Mouse (Mus musculus): ENCODE data around the gene Golga2. TPM values are rescaled to one million over a fixed set of nuclear protein-coding genes. Genes with fewer than 3 reads are reported as not detected.

Gene Golga2
- polyA plus RNA-seq, 1 experiment from 2014 or later = 36.5 TPM

GRCm38 (mm10) chr2:32351471-32351961 lies 64.3 kb downstream of the Golga2 start:
- H3K9me3 ChIP-seq = no peaks in the 10 kb centered on the region
- H3K36me3 ChIP-seq = peaks cover 19% of the 10 kb centered on the region
- H3K4me3 ChIP-seq = peak overlapping the region; percentile 82
- H3K27me3 ChIP-seq = no peaks in the 10 kb centered on the region
- 38% methylated on average over 9 of the region's 9 CpGs for WGBS
- peak overlapping the region; percentile 95; the same call in 1 of the 2 replicates for H3K27ac ChIP-seq
- peak overlapping the region; percentile 81 for H3K4me2 ChIP-seq
- ATAC-seq (ENCODE audit: insufficient number of reproducible peaks, low FRiP score, low TSS enrichment, low read depth) = no peak
- H3K9ac ChIP-seq = peak overlapping the region; percentile 84; the same call in 1 of the 2 replicates
- H3K4me1 ChIP-seq = peaks cover 42% of the 10 kb centered on the region

GRCm38 (mm10) chr2:32352151-32353006 lies 65.2 kb downstream of the Golga2 start, which contains the start of gene Ciz1:
Ciz1 (plus strand) TSS chr2:32352327.
- Histone ChIP-seq H3K36me3 (peaks cover 13% of the 10 kb centered on the region), H3K9ac (peak within 1 kb of the TSS; percentile 84), H3K4me3 (peak within 1 kb of the TSS; percentile 82), H3K27me3 (no peaks in the 10 kb centered on the region), H3K4me1 (peaks cover 42% of the 10 kb centered on the region), H3K4me2 (peak within 1 kb of the TSS; percentile 81), H3K27ac (peak within 1 kb of the TSS; percentile 95), H3K9me3 (no peaks in the 10 kb centered on the region)
- 1% methylated on average over 48 of the region's 52 CpGs for WGBS
- no peak; the same call in 1 of the 2 replicates for ATAC-seq (ENCODE audit: insufficient number of reproducible peaks, low FRiP score, low TSS enrichment, low read depth)

DNA sequence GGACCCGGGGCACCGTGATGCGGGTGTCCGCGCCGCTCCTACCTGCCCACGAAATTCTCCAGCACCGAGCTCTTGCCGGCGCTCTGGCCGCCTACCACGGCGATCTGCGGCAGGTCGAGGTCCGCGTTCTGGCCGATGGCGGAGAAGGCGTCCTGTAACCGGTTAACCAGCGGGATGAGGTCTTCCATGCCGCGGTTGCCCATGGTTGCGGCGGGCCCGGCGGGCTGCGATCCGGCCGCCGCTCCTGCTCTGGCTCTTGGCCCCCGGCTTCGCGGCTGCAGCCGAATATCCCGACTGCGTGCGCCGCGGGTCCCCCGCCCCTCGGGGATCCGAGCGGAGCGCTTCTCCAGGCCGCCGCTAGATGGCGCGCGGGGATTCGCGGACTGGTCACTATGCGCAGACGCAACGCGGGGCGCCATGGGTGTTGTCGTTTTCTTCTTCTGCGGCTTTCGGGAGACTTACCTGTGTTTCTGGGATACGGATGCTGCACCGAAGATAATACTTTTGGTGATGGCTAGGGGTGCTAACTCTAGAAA lies 65.9 kb downstream of the Golga2 start, which contains the start of gene Dnm1:
Dnm1 (minus strand) TSS at position 332 of the 536 bp plus-strand sequence.
- peaks cover 42% of the 10 kb centered on the region for H3K4me1 ChIP-seq
- peak within 1 kb of the TSS; percentile 84 for H3K9ac ChIP-seq
- peak within 1 kb of the TSS; percentile 82 for H3K4me3 ChIP-seq
- H3K27me3 ChIP-seq = no peaks in the 10 kb centered on the region
- WGBS = under 1% methylated on average over 63 of the region's 63 CpGs
- peaks cover 9% of the 10 kb centered on the region for H3K36me3 ChIP-seq
- H3K9me3 ChIP-seq = no peaks in the 10 kb centered on the region
- H3K27ac ChIP-seq = peak within 1 kb of the TSS; percentile 95
- peak within 1 kb of the TSS; percentile 81 for H3K4me2 ChIP-seq
- no peak for ATAC-seq (ENCODE audit: insufficient number of reproducible peaks, low FRiP score, low TSS enrichment, low read depth)

DNA sequence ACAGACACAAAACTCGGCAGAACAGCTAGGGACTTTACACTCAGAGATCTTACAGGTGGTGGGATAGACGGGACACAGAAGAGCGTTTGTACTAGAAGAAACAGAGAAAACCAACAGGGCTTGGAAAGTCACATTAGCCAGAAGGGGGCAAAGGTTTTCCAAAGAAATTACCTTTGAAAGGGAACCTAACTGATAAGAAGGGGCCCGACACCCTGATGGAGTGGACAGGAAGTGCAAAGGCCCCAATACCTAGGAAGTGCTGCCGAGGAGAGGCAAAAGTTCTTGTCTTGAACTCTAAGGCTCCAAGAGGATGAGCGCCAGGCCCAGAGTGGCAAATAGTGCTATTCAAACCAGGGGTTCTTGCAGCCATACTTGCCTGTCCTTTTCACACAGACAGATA lies 66.7 kb downstream of the Golga2 start:
- no peak overlapping the region for H3K4me3 ChIP-seq
- ATAC-seq (ENCODE audit: insufficient number of reproducible peaks, low FRiP score, low TSS enrichment, low read depth) = no peak
- WGBS = 60% methylated on average over 6 of the region's 6 CpGs

DNA sequence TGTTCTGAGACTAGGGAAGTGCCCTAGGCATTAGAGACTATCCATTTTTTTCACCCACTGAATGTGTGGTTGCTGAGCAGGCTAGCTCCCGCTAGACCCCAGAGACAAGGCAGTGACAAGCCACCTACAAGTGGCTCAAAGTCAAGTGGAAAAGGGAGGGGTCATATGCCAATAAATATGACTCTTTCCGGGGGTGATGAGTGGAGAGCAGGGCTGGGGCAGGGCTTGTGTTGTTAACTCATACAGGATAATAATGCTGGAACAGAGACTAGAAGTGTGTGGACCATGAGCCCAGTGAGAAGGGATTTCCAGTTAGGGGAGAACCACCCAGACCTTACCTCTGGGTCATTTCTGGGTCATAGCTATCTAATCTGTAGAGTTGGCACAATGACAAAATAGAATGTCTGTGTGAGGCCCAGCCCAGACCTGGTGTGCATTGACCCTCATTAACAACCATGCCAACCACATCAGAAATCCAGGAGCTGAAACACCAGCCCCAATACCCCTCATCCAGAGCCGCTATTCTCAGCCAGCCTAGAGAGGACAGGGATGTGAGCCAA lies 67.2 kb downstream of the Golga2 start:
- Histone ChIP-seq H3K27ac (no peak overlapping the region), H3K36me3 (0 out of 2 replicates have a peak, but pooled peaks cover under 1% of the 10 kb centered on the region), H3K9me3 (no peaks in the 10 kb centered on the region), H3K4me3 (no peak overlapping the region), H3K4me2 (no peak overlapping the region), H3K27me3 (no peaks in the 10 kb centered on the region), H3K9ac (no peak overlapping the region), H3K4me1 (peaks cover 41% of the 10 kb centered on the region)
- ATAC-seq (ENCODE audit: insufficient number of reproducible peaks, low FRiP score, low TSS enrichment, low read depth) = no peak
- 86% methylated on average over 3 of the region's 3 CpGs for WGBS

More for the DNA sequence above, 66.7 kb downstream of the Golga2 start:
- no peaks in the 10 kb centered on the region for H3K27me3 ChIP-seq
- H3K36me3 ChIP-seq = 0 out of 2 replicates have a peak, but pooled peaks cover 4% of the 10 kb centered on the region
- no peaks in the 10 kb centered on the region for H3K9me3 ChIP-seq
- H3K4me2 ChIP-seq = no peak overlapping the region; the same call in 1 of the 2 replicates
- H3K4me1 ChIP-seq = peaks cover 42% of the 10 kb centered on the region
- H3K9ac ChIP-seq = no peak overlapping the region
- H3K27ac ChIP-seq = peak overlapping the region; percentile 38; the same call in 1 of the 2 replicates

DNA sequence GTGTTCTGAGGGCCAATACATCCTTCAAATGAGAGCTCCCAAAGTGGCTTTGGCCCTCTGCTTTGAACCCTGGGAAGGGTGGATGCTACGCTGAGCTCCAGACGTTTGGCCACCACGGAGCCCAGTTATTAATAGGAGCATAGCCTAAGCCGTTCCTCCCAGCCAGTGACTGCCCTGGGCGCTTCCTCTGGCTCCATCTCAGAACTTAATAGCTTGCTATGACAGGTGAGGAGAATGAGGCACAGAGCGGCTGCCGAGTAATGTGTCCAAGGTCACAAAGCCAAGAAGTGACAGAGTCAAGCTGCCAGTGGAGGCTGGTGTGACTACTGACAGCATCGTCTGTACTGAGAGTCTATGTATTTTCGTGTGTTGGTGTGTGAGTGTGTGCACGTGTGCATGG lies 69.0 kb downstream of the Golga2 start:
- Histone ChIP-seq H3K4me1 (peaks cover 28% of the 10 kb centered on the region), H3K27ac (no peak overlapping the region)

More for the DNA sequence above, 69.0 kb downstream of the Golga2 start:
- Histone ChIP-seq H3K9me3 (no peaks in the 10 kb centered on the region), H3K27me3 (0 out of 2 replicates have a peak, but pooled peaks cover under 1% of the 10 kb centered on the region), H3K4me3 (no peak overlapping the region), H3K36me3 (no peaks in the 10 kb centered on the region), H3K4me2 (no peak overlapping the region), H3K9ac (no peak overlapping the region)
- no peak for ATAC-seq (ENCODE audit: insufficient number of reproducible peaks, low FRiP score, low TSS enrichment, low read depth)
- 71% methylated on average over 10 of the region's 10 CpGs for WGBS

Small RNA genes within 50 kb of the gene (microRNA-seq; reads per million reads assigned to microRNA genes)
- not detected for gene Gm23363
- gene Mir199b = 1,542 reads per million, percentile 79 among the genes with 10 or more reads in this experiment

Other genes starting within 250 kb of the Golga2 start
- 4.1 and 5.3 TPM in 2 replicates for gene Fam78a, start 202.5 kb upstream of the Golga2 start, polyA plus RNA-seq (2015; fragmentation: Nextera tagmentation; extraction: Ambion mirVana)
- gene Plpp7, start 191.9 kb upstream of the Golga2 start, polyA plus RNA-seq (2015; fragmentation: Nextera tagmentation; extraction: Ambion mirVana) = 7.2 and 11.3 TPM in 2 replicates
- gene Prrc2b, start 136.3 kb upstream of the Golga2 start, polyA plus RNA-seq (2015; fragmentation: Nextera tagmentation; extraction: Ambion mirVana) = 40.8 and 44.8 TPM in 2 replicates
- gene Pomt1, start 50.8 kb upstream of the Golga2 start, polyA plus RNA-seq (2015; fragmentation: Nextera tagmentation; extraction: Ambion mirVana) = 23.2 and 23.9 TPM in 2 replicates
- 62.2 and 68.1 TPM in 2 replicates for gene Uck1, start 27.2 kb upstream of the Golga2 start, polyA plus RNA-seq (2015; fragmentation: Nextera tagmentation; extraction: Ambion mirVana)
- gene Swi5, start 691 bp downstream of the Golga2 start, polyA plus RNA-seq (2015; fragmentation: Nextera tagmentation; extraction: Ambion mirVana) = 370 and 413 TPM in 2 replicates
- 42.7 and 46.2 TPM in 2 replicates for gene Ciz1, start 64.9 kb downstream of the Golga2 start, polyA plus RNA-seq (2015; fragmentation: Nextera tagmentation; extraction: Ambion mirVana)
- 20.5 and 26.6 TPM in 2 replicates for gene Dnm1, start 66.0 kb downstream of the Golga2 start, polyA plus RNA-seq (2015; fragmentation: Nextera tagmentation; extraction: Ambion mirVana)
- 58.0 and 67.7 TPM in 2 replicates for gene 1110008P14Rik, start 94.6 kb downstream of the Golga2 start, polyA plus RNA-seq (2015; fragmentation: Nextera tagmentation; extraction: Ambion mirVana)
- gene Lcn2, start 100.9 kb downstream of the Golga2 start, polyA plus RNA-seq (2015; fragmentation: Nextera tagmentation; extraction: Ambion mirVana) = 3.2 and 3.9 TPM in 2 replicates
- gene Ptges2, start 108.5 kb downstream of the Golga2 start, polyA plus RNA-seq (2015; fragmentation: Nextera tagmentation; extraction: Ambion mirVana) = 24.9 and 26.0 TPM in 2 replicates
- gene Naif1, start 163.1 kb downstream of the Golga2 start, polyA plus RNA-seq (2015; fragmentation: Nextera tagmentation; extraction: Ambion mirVana) = 5.6 and 6.0 TPM in 2 replicates
- 17.1 and 17.5 TPM in 2 replicates for gene Slc25a25, start 164.1 kb downstream of the Golga2 start, polyA plus RNA-seq (2015; fragmentation: Nextera tagmentation; extraction: Ambion mirVana)
- gene Fam102a, start 247.9 kb downstream of the Golga2 start, polyA plus RNA-seq (2015; fragmentation: Nextera tagmentation; extraction: Ambion mirVana) = 14.7 and 17.3 TPM in 2 replicates

Measured in limb, embryonic 15.5 days (tissue).